ENCODE assay signal across 10 mouse cellular contexts in genomic region chr2:119520550-119520949, GRCm38 (mm10). TPM values are rescaled to one million over a fixed set of nuclear protein-coding genes. Genes with fewer than 3 reads are reported as not detected.
A peak's percentile ranks its signal among the peaks of the same experiment; 100 is the strongest.
DNase-seq lines count a peak whose midpoint lies in the region; ATAC-seq and TF ChIP-seq lines count a peak whose summit lies in the region.
"Had no signal": no experiment of that assay in that cellular context is flagged by ENCODE, and none has a peak within 500 bp of the region (broad histone marks: within the 10 kb centered on the region; RNA-seq: fewer than 3 reads in every experiment).

No protein-coding gene starts in this region.

- no peak overlapping the region for H3K4me2 ChIP-seq in CH12.LX (ENCODE audit: insufficient read depth, low read depth, poor library complexity, severe bottlenecking)
- H3K4me2 ChIP-seq: hindbrain, embryonic 15.5 days; liver, embryonic 12.5 days; midbrain, embryonic 13.5 days had no signal

- no peak for ATAC-seq in CD4-positive, CD25-positive, alpha-beta regulatory T cell, adult 4 months
- ATAC-seq: liver, embryonic 12.5 days; midbrain, embryonic 13.5 days had no signal

- H3K4me3 ChIP-seq in kidney, adult 2 months (ENCODE audit: insufficient read depth, low read depth, low read length) = no peak overlapping the region
- H3K4me3 ChIP-seq in CH12.LX (replicated peaks in 1 of 3; ENCODE audit: low read depth in 2 of 3, low read length in 2 of 3, poor library complexity in 1 of 3) = no peak overlapping the region
- H3K4me3 ChIP-seq: hindbrain, embryonic 15.5 days; liver, embryonic 12.5 days; midbrain, embryonic 13.5 days had no signal

- TF ChIP-seq POLR2A in kidney, adult 2 months (IDR thresholded peaks at IDR 0.05; ENCODE audit: low read depth, low read length) = no peak
- TF ChIP-seq POLR2A in CH12.LX (IDR thresholded peaks at IDR 0.05; ENCODE audit: low read depth, low read length) = no peak

- no peaks in the 10 kb centered on the region for H3K4me1 ChIP-seq in kidney, adult 2 months (ENCODE audit: control insufficient read depth, insufficient read depth, low read length)
- H3K4me1 ChIP-seq in CH12.LX (ENCODE audit: control insufficient read depth in 1 of 2, insufficient read depth in 2 of 2) = peaks cover 0 to 20% of the 10 kb centered on the region in 2 experiments; a peak in 2 of 4 replicates
- H3K4me1 ChIP-seq: hindbrain, embryonic 15.5 days; liver, embryonic 12.5 days; midbrain, embryonic 13.5 days had no signal

- no peaks in the 10 kb centered on the region for H3K79me2 ChIP-seq in CH12.LX (replicated peaks; ENCODE audit: control insufficient read depth, extremely low read depth, insufficient read depth, poor library complexity, severe bottlenecking)

- in situ Hi-C loops in CH12.LX (cut with MboI; ENCODE audit: low pct_ligation_motif_present, low pct_unique_long_range_greater_than_20kb, low sequenced_read_pairs) = no loop called here

- WGBS in kidney, adult 2 months = 66% methylated on average over 7 of the region's 7 CpGs

- TF ChIP-seq RAD21 in CH12.LX (IDR thresholded peaks at IDR 0.05; ENCODE audit: low read depth, low read length) = peak; percentile 48

- H3K27ac ChIP-seq in kidney, adult 2 months (ENCODE audit: insufficient read depth, low read depth, low read length) = no peak overlapping the region
- H3K27ac ChIP-seq in CH12.LX (ENCODE audit: insufficient read depth, low read depth) = no peak overlapping the region
- H3K27ac ChIP-seq: hindbrain, embryonic 15.5 days; liver, embryonic 12.5 days; midbrain, embryonic 13.5 days had no signal

- no peak overlapping the region for H3K9ac ChIP-seq in CH12.LX (ENCODE audit: insufficient read depth, low read depth)
- H3K9ac ChIP-seq: hindbrain, embryonic 15.5 days; liver, embryonic 12.5 days; midbrain, embryonic 13.5 days had no signal

- dilution Hi-C loops in CH12.LX (cut with MboI; ENCODE audit: extremely low pct_ligation_motif_present, extremely low pct_unique_long_range_greater_than_20kb, low sequenced_read_pairs) = no loop called here

- H3K9me3 ChIP-seq in CH12.LX (replicated peaks; ENCODE audit: low read length) = no peaks in the 10 kb centered on the region
- H3K9me3 ChIP-seq: hindbrain, embryonic 15.5 days; liver, embryonic 12.5 days; midbrain, embryonic 13.5 days had no signal

- H3K27me3 ChIP-seq in kidney, adult 2 months (replicated peaks; ENCODE audit: control insufficient read depth, insufficient read depth, low read length) = no peaks in the 10 kb centered on the region
- H3K27me3 ChIP-seq in CH12.LX (replicated peaks) = no peaks in the 10 kb centered on the region
- H3K27me3 ChIP-seq: hindbrain, embryonic 15.5 days; liver, embryonic 12.5 days; midbrain, embryonic 13.5 days had no signal

- DNase-seq in kidney, adult 2 months = no peak
- no peak for DNase-seq in kidney, postnatal 25 days
- DNase-seq in 416B (ENCODE audit: low read depth) (peak; percentile 55), CH12.LX (ENCODE audit: extremely low read depth) (no peak)
- DNase-seq in left cerebral cortex, adult 18-20 months (ENCODE audit: low spot score in 2 of 2) = peak; percentile 2 to 8
- no peak for DNase-seq in ovary, postnatal 36 days (ENCODE audit: low spot score)

- 0 out of 2 replicates have a peak, but pooled peaks have one; percentile 2 for TF ChIP-seq CTCF in kidney, adult 2 months (conservative IDR thresholded peaks at IDR 0.05; ENCODE audit: insufficient read depth, insufficient read length, low read depth, low read length)
- peak in 1 of 2 experiments; percentile 46; a peak in 2 of 4 replicates for TF ChIP-seq CTCF in CH12.LX (conservative IDR thresholded peaks at IDR 0.05 in 1 of 2, IDR thresholded peaks at IDR 0.05 in 1 of 2; ENCODE audit: low read depth in 2 of 2, low read length in 2 of 2)

- no peaks in the 10 kb centered on the region for H3K36me3 ChIP-seq in kidney, adult 2 months (ENCODE audit: control insufficient read depth, insufficient read depth, low read length)
- no peaks in the 10 kb centered on the region for H3K36me3 ChIP-seq in CH12.LX (replicated peaks in 1 of 2; ENCODE audit: control insufficient read depth in 1 of 2, insufficient read depth in 1 of 2, low read length in 1 of 2)
- H3K36me3 ChIP-seq: hindbrain, embryonic 15.5 days; liver, embryonic 12.5 days; midbrain, embryonic 13.5 days had no signal

- TF ChIP-seq EP300 in CH12.LX (IDR thresholded peaks at IDR 0.05; ENCODE audit: low read length) = no peak

TF ChIP-seq in CH12.LX, 34 proteins besides CTCF, POLR2A, EP300 and RAD21:
- TF ChIP-seq IRF4 (IDR thresholded peaks at IDR 0.05; ENCODE audit: low read depth, low read length) (no peak), NELFE (IDR thresholded peaks at IDR 0.05; ENCODE audit: low read depth, low read length) (no peak), JUND (conservative IDR thresholded peaks at IDR 0.05; ENCODE audit: low read depth, low read length) (no peak), KAT2A (IDR thresholded peaks at IDR 0.05; ENCODE audit: insufficient replicate concordance, low read length) (no peak), RCOR1 (conservative IDR thresholded peaks at IDR 0.05; ENCODE audit: low read depth, low read length) (no peak), ETS1 (conservative IDR thresholded peaks at IDR 0.05; ENCODE audit: low read depth, low read length) (no peak), JUN (IDR thresholded peaks at IDR 0.05; ENCODE audit: insufficient read depth, low read depth, low read length) (no peak), PAX5 (IDR thresholded peaks at IDR 0.05; ENCODE audit: low read length) (no peak), GABPA (IDR thresholded peaks at IDR 0.05; ENCODE audit: insufficient replicate concordance, low read depth, low read length) (no peak)

RNA-seq across cellular contexts. Expression of gene Exd1, which starts 26.9 kb away (rescaled TPM):
- polyA plus RNA-seq in kidney, adult 2 months (2012; rRNA removed) = 0.52 and 0.56 TPM in 2 replicates
- 0.08 and 0.25 TPM in 2 replicates for total RNA-seq in CH12.LX (2012; rRNA removed)
- total RNA-seq in CH12.LX (2014; rRNA removed) = 0.14 and 0.17 TPM in 2 replicates
- polyA plus RNA-seq in CH12.LX (2012; ENCODE audit: insufficient read length, low read depth) = 0.14 and 0.39 TPM in 2 replicates
- total RNA-seq in left cerebral cortex, adult 18-20 months (2021) = under 1 TPM; 0.63 to 0.74 TPM
- under 1 TPM in 1 of 2 experiments, not detected in 1; 0.16 TPM for polyA plus RNA-seq in CD4-positive, CD25-positive, alpha-beta regulatory T cell, adult 4 months (2017; shearing (Covaris generic))

RNA-seq across cellular contexts. Expression of gene Chp1, which starts 26.9 kb away (rescaled TPM):
- polyA plus RNA-seq in kidney, adult 2 months (2012; rRNA removed) = 129 and 135 TPM in 2 replicates
- total RNA-seq in CH12.LX (2012; rRNA removed) = 28.7 and 29.9 TPM in 2 replicates
- total RNA-seq in CH12.LX (2014; rRNA removed) = 55.9 and 62.1 TPM in 2 replicates
- polyA plus RNA-seq in CH12.LX (2012; ENCODE audit: insufficient read length, low read depth) = 41.5 and 47.9 TPM in 2 replicates
- total RNA-seq in left cerebral cortex, adult 18-20 months (2021) = 100 to 1,000 TPM; 183 to 190 TPM
- polyA plus RNA-seq in CD4-positive, CD25-positive, alpha-beta regulatory T cell, adult 4 months (2017; shearing (Covaris generic)) = 10 to 100 TPM; 75.5 to 85.2 TPM

RNA-seq across cellular contexts. Expression of gene Ino80, which starts 43.1 kb away (rescaled TPM):
- 6.5 and 6.7 TPM in 2 replicates for polyA plus RNA-seq in kidney, adult 2 months (2012; rRNA removed)
- total RNA-seq in CH12.LX (2012; rRNA removed) (11.4 and 13.5 TPM in 2 replicates), CH12.LX (2014; rRNA removed) (10.6 and 10.9 TPM in 2 replicates)
- polyA plus RNA-seq in CH12.LX (2012; ENCODE audit: insufficient read length, low read depth) = 17.8 TPM in 2 replicates
- total RNA-seq in left cerebral cortex, adult 18-20 months (2021) = 10 to 100 TPM; 21.6 to 21.7 TPM
- polyA plus RNA-seq in CD4-positive, CD25-positive, alpha-beta regulatory T cell, adult 4 months (2017; shearing (Covaris generic)) = 1 to 10 TPM; 8.0 to 9.3 TPM

Comparison
In these comparisons a context has a peak if more than half of its experiments do, and no peak if none do; other contexts are left out.
1. DNase-seq: peak in 416B (single experiment) and left cerebral cortex, adult 18-20 months (2 of 2); none in kidney, adult 2 months (single experiment), kidney, postnatal 25 days (0 of 2), CH12.LX (single experiment) and ovary, postnatal 36 days (single experiment).